In genomic region chr13:21200043-21200999, GRCm38 (mm10) we compare ENCODE assay signal across 8 mouse cellular contexts. TPM values are rescaled to one million over a fixed set of nuclear protein-coding genes. Genes with fewer than 3 reads are reported as not detected.
DNase-seq lines count a peak whose midpoint lies in the region; ATAC-seq and TF ChIP-seq lines count a peak whose summit lies in the region.

No protein-coding gene starts in this region.

- TF ChIP-seq RAD21 in CH12.LX (IDR thresholded peaks at IDR 0.05; ENCODE audit: low read depth, low read length) = peak; percentile 29

- TF ChIP-seq CTCF in CH12.LX (conservative IDR thresholded peaks at IDR 0.05 in 1 of 2, IDR thresholded peaks at IDR 0.05 in 1 of 2; ENCODE audit: low read depth in 2 of 2, low read length in 2 of 2) = peak; percentile 69 to 85
- TF ChIP-seq CTCF in liver, postnatal 0 days (IDR thresholded peaks at IDR 0.05; ENCODE audit: low read depth) = peak; percentile 97

- peaks cover 0 to 5% of the 10 kb centered on the region in 2 experiments for H3K36me3 ChIP-seq in CH12.LX (replicated peaks in 1 of 2; ENCODE audit: control insufficient read depth in 1 of 2, insufficient read depth in 1 of 2, low read length in 1 of 2)
- peaks cover 3% of the 10 kb centered on the region for H3K36me3 ChIP-seq in forebrain, embryonic 12.5 days (replicated peaks)
- H3K36me3 ChIP-seq in liver, postnatal 0 days (replicated peaks; ENCODE audit: insufficient read depth, low read length) = no peaks in the 10 kb centered on the region
- H3K36me3 ChIP-seq in neural tube, embryonic 14.5 days (ENCODE audit: control insufficient read depth, insufficient read depth, low read length) = no peaks in the 10 kb centered on the region

- H3K79me2 ChIP-seq in CH12.LX (replicated peaks; ENCODE audit: control insufficient read depth, extremely low read depth, insufficient read depth, poor library complexity, severe bottlenecking) = no peaks in the 10 kb centered on the region

- peak; percentile 56; the same call in 1 of the 2 replicates for TF ChIP-seq POLR2A in CH12.LX (IDR thresholded peaks at IDR 0.05; ENCODE audit: low read depth, low read length)

- H3K4me1 ChIP-seq in CH12.LX (ENCODE audit: control insufficient read depth in 1 of 2, insufficient read depth in 2 of 2) = peaks cover 0 to 12% of the 10 kb centered on the region in 2 experiments; a peak in 1 of 4 replicates
- no peaks in the 10 kb centered on the region for H3K4me1 ChIP-seq in forebrain, embryonic 12.5 days
- H3K4me1 ChIP-seq in liver, postnatal 0 days (ENCODE audit: insufficient read depth) = no peaks in the 10 kb centered on the region
- 0 out of 2 replicates have a peak, but pooled peaks cover 2% of the 10 kb centered on the region for H3K4me1 ChIP-seq in neural tube, embryonic 14.5 days (ENCODE audit: control insufficient read depth, insufficient read depth, low read length)

- peak overlapping the region; percentile 71 to 92 (median 74) for H3K4me3 ChIP-seq in CH12.LX (replicated peaks in 1 of 3; ENCODE audit: low read depth in 2 of 3, low read length in 2 of 3, poor library complexity in 1 of 3)
- H3K4me3 ChIP-seq in forebrain, embryonic 12.5 days (replicated peaks) = peak overlapping the region; percentile 66
- peak overlapping the region; percentile 64 for H3K4me3 ChIP-seq in liver, postnatal 0 days (ENCODE audit: low read depth, low read length)
- peak overlapping the region; percentile 64 for H3K4me3 ChIP-seq in neural tube, embryonic 14.5 days (ENCODE audit: low read depth, low read length)

- peaks cover 6% of the 10 kb centered on the region for H3K9me3 ChIP-seq in CH12.LX (replicated peaks; ENCODE audit: low read length)
- 0 out of 2 replicates have a peak, but pooled peaks cover 6% of the 10 kb centered on the region for H3K9me3 ChIP-seq in forebrain, embryonic 12.5 days
- H3K9me3 ChIP-seq in liver, postnatal 0 days (ENCODE audit: low read length) = no peaks in the 10 kb centered on the region; the same call in 1 of the 2 replicates
- H3K9me3 ChIP-seq in neural tube, embryonic 14.5 days (ENCODE audit: control insufficient read depth, low read length) = no peaks in the 10 kb centered on the region; the same call in 1 of the 2 replicates

- DNase-seq in CH12.LX (ENCODE audit: extremely low read depth) = peak; percentile 92
- peak; percentile 89 for DNase-seq in c-Kit-positive CD71-positive TER-119-negative erythroid progenitor cells, embryonic 14.5 days (ENCODE audit: low read depth)
- DNase-seq in heart, postnatal 10 days = peak; percentile 95
- DNase-seq in large intestine, adult 2 months (ENCODE audit: low read depth, low spot score) = peak; percentile 85
- peak; percentile 93 for DNase-seq in liver, postnatal 0 days
- peak; percentile 96 for DNase-seq in testis, postnatal 10 days (ENCODE audit: low spot score)

- intact Hi-C loops in heart, postnatal 10 days (cut with DNase I) = loop anchor here (1.0 to 2.0 kb wide), 4 partner anchors 18 to 74 kb away; no protein-coding TSS in a partner anchor

- H3K27me3 ChIP-seq in CH12.LX (replicated peaks) = peaks cover 6% of the 10 kb centered on the region
- H3K27me3 ChIP-seq in forebrain, embryonic 12.5 days = no peaks in the 10 kb centered on the region
- H3K27me3 ChIP-seq in liver, postnatal 0 days (ENCODE audit: insufficient read depth, low read length) = no peaks in the 10 kb centered on the region
- H3K27me3 ChIP-seq in neural tube, embryonic 14.5 days (ENCODE audit: control insufficient read depth, insufficient read depth, low read length) = no peaks in the 10 kb centered on the region

- WGBS in forebrain, embryonic 12.5 days = 6% methylated on average over 48 of the region's 48 CpGs
- 3% methylated on average over 48 of the region's 48 CpGs for WGBS in large intestine, adult 2 months
- 4% methylated on average over 48 of the region's 48 CpGs for WGBS in liver, postnatal 0 days (ENCODE audit: insufficient replicate concordance)
- 6% methylated on average over 48 of the region's 48 CpGs for whole genome bisulfite sequencing in neural tube, embryonic 14.5 days

- peak overlapping the region; percentile 39 for H3K9ac ChIP-seq in CH12.LX (ENCODE audit: insufficient read depth, low read depth)
- peak overlapping the region; percentile 57 for H3K9ac ChIP-seq in forebrain, embryonic 12.5 days
- peak overlapping the region; percentile 60 for H3K9ac ChIP-seq in liver, postnatal 0 days (replicated peaks)
- H3K9ac ChIP-seq in neural tube, embryonic 14.5 days (replicated peaks; ENCODE audit: low read depth, low read length) = peak overlapping the region; percentile 53; the same call in 1 of the 2 replicates

- peak; percentile 95 for ATAC-seq in forebrain, embryonic 12.5 days (ENCODE audit: low FRiP score)
- ATAC-seq in liver, postnatal 0 days = peak; percentile 95
- peak; percentile 99 for ATAC-seq in neural tube, embryonic 14.5 days (ENCODE audit: low read depth)

- H3K27ac ChIP-seq in CH12.LX (ENCODE audit: insufficient read depth, low read depth) = peak overlapping the region; percentile 50
- H3K27ac ChIP-seq in forebrain, embryonic 12.5 days = no peak overlapping the region
- peak overlapping the region; percentile 62 for H3K27ac ChIP-seq in liver, postnatal 0 days (ENCODE audit: low read depth)
- peak overlapping the region; percentile 67; the same call in 1 of the 2 replicates for H3K27ac ChIP-seq in neural tube, embryonic 14.5 days (ENCODE audit: low read depth, low read length)

- in situ Hi-C loops in CH12.LX (cut with MboI; ENCODE audit: low pct_ligation_motif_present, low pct_unique_long_range_greater_than_20kb, low sequenced_read_pairs) = no loop called here

- no peak; the same call in 1 of the 2 replicates for TF ChIP-seq EP300 in CH12.LX (IDR thresholded peaks at IDR 0.05; ENCODE audit: low read length)
- TF ChIP-seq EP300 in liver, postnatal 0 days (IDR thresholded peaks at IDR 0.05; ENCODE audit: low read depth) = no peak

- dilution Hi-C loops in CH12.LX (cut with MboI; ENCODE audit: extremely low pct_ligation_motif_present, extremely low pct_unique_long_range_greater_than_20kb, low sequenced_read_pairs) = no loop called here

- peak overlapping the region; percentile 55; the same call in 1 of the 2 replicates for H3K4me2 ChIP-seq in CH12.LX (ENCODE audit: insufficient read depth, low read depth, poor library complexity, severe bottlenecking)
- H3K4me2 ChIP-seq in forebrain, embryonic 12.5 days = peak overlapping the region; percentile 57
- peak overlapping the region; percentile 70 for H3K4me2 ChIP-seq in liver, postnatal 0 days (ENCODE audit: low read depth, low read length)
- H3K4me2 ChIP-seq in neural tube, embryonic 14.5 days (ENCODE audit: low read depth, low read length) = peak overlapping the region; percentile 59

TF ChIP-seq in CH12.LX, 34 proteins besides CTCF, POLR2A, EP300 and RAD21 (continues in another document):
- TF ChIP-seq BHLHE40 (IDR thresholded peaks at IDR 0.05; ENCODE audit: low read depth, low read length) (peak; percentile 52), MAFK (IDR thresholded peaks at IDR 0.05; ENCODE audit: insufficient replicate concordance, low read length) (peak; percentile 97), RCOR1 (conservative IDR thresholded peaks at IDR 0.05; ENCODE audit: low read depth, low read length) (no peak), KAT2A (IDR thresholded peaks at IDR 0.05; ENCODE audit: insufficient replicate concordance, low read length) (peak; percentile 76; the same call in 1 of the 2 replicates), NELFE (IDR thresholded peaks at IDR 0.05; ENCODE audit: low read depth, low read length) (peak; percentile 26; the same call in 1 of the 2 replicates), USF2 (conservative IDR thresholded peaks at IDR 0.05; ENCODE audit: low read depth, low read length) (no peak), TBP (conservative IDR thresholded peaks at IDR 0.05; ENCODE audit: low read depth, low read length) (peak; percentile 100), HCFC1 (IDR thresholded peaks at IDR 0.05; ENCODE audit: low read depth, low read length) (peak; percentile 29; the same call in 1 of the 2 replicates), TCF12 (IDR thresholded peaks at IDR 0.05; ENCODE audit: low read depth, low read length) (peak; percentile 66), IRF4 (IDR thresholded peaks at IDR 0.05; ENCODE audit: low read depth, low read length) (peak; percentile 41; the same call in 1 of the 2 replicates), MAZ (IDR thresholded peaks at IDR 0.05; ENCODE audit: low read depth, low read length) (0 out of 2 replicates have a peak, but pooled peaks have one; percentile 58), ETS1 (conservative IDR thresholded peaks at IDR 0.05; ENCODE audit: low read depth, low read length) (no peak), MAX (IDR thresholded peaks at IDR 0.05; ENCODE audit: low read length) (peak; percentile 89), CHD1 (IDR thresholded peaks at IDR 0.05; ENCODE audit: low read depth, low read length) (no peak), UBTF (IDR thresholded peaks at IDR 0.05; ENCODE audit: low read depth, low read length) (0 out of 2 replicates have a peak, but pooled peaks have one; percentile 49), JUN (IDR thresholded peaks at IDR 0.05; ENCODE audit: insufficient read depth, low read depth, low read length) (no peak), USF1 (IDR thresholded peaks at IDR 0.05; ENCODE audit: low read depth, low read length) (no peak), ELF1 (IDR thresholded peaks at IDR 0.05; ENCODE audit: low read depth, low read length) (peak; percentile 98), MXI1 (IDR thresholded peaks at IDR 0.05; ENCODE audit: low read depth, low read length) (peak; percentile 83), POLR2AphosphoS2 (IDR thresholded peaks at IDR 0.05; ENCODE audit: low read depth, low read length) (no peak)

RNA-seq across cellular contexts. Expression of gene Trim27, which starts 21.1 kb away (rescaled TPM):
- 146 and 176 TPM in 2 replicates for total RNA-seq in CH12.LX (2012; rRNA removed)
- total RNA-seq in CH12.LX (2014; rRNA removed) = 134 and 141 TPM in 2 replicates
- 185 and 198 TPM in 2 replicates for polyA plus RNA-seq in CH12.LX (2012; ENCODE audit: insufficient read length, low read depth)
- 132 and 153 TPM in 2 replicates for polyA plus RNA-seq in forebrain, embryonic 12.5 days (2016; fragmentation: Nextera tagmentation; extraction: Ambion mirVana)
- 10 to 100 TPM; 26.9 to 33.6 TPM for total RNA-seq in heart, postnatal 10 days (2021)
- polyA plus RNA-seq in large intestine, adult 2 months (2012; rRNA removed) = 31.7 and 33.0 TPM in 2 replicates
- polyA plus RNA-seq in liver, postnatal 0 days (2015; fragmentation: Nextera tagmentation; extraction: Ambion mirVana) = 36.5 and 36.7 TPM in 2 replicates
- polyA plus RNA-seq in neural tube, embryonic 14.5 days (2014; fragmentation: Nextera tagmentation; extraction: Ambion mirVana) = 68.2 and 87.9 TPM in 2 replicates

RNA-seq across cellular contexts. Expression of gene Olfr1368, which starts 54.7 kb away (rescaled TPM):
- total RNA-seq in CH12.LX (2012; rRNA removed) (not detected in 2 replicates), CH12.LX (2014; rRNA removed) (not detected in 2 replicates)
- polyA plus RNA-seq in CH12.LX (2012; ENCODE audit: insufficient read length, low read depth) = not detected in 2 replicates
- not detected in 2 replicates for polyA plus RNA-seq in forebrain, embryonic 12.5 days (2016; fragmentation: Nextera tagmentation; extraction: Ambion mirVana)
- not detected for total RNA-seq in heart, postnatal 10 days (2021)
- not detected in 2 replicates for polyA plus RNA-seq in large intestine, adult 2 months (2012; rRNA removed)
- not detected in 2 replicates for polyA plus RNA-seq in liver, postnatal 0 days (2015; fragmentation: Nextera tagmentation; extraction: Ambion mirVana)
- not detected in 2 replicates for polyA plus RNA-seq in neural tube, embryonic 14.5 days (2014; fragmentation: Nextera tagmentation; extraction: Ambion mirVana)
